Mouse (Mus musculus) lung, postnatal 0 days (tissue): Measurements from ENCODE around the gene Bbx. TPM values are rescaled to one million over a fixed set of nuclear protein-coding genes. Genes with fewer than 3 reads are reported as not detected.

Experiments
- ATAC-seq: fragments of 200-750 bp; cut with Nextera tagmentation; 2 replicates; pipeline ENCODE4 v1.8.0; 2017; ENCODE audit warnings: moderate library complexity
- DNase-seq: peaks from one replicate; pipeline ENCODE4 v3.0.0-alpha.2; 2016; ENCODE audit warnings: low spot score
- H3K27ac ChIP-seq: fragments of 300-500 bp; sonication (generic); 2 replicates; pipeline ENCODE4 v1.5.1; 2014; ENCODE audit warnings: antibody characterized with exemption, mild to moderate bottlenecking, low read length, mixed read lengths
- H3K27me3 ChIP-seq: fragments of 300-500 bp; sonication (generic); replicated peaks from 2 replicates; pipeline ENCODE4 v1.6.1; 2014; ENCODE audit warnings: low read length, mixed read lengths; ENCODE audit not compliant: insufficient read depth
- H3K36me3 ChIP-seq: fragments of 300-500 bp; sonication (generic); 2 replicates; pipeline ENCODE4 v1.6.1; 2014; ENCODE audit warnings: low read length, mixed read lengths; ENCODE audit not compliant: insufficient read depth
- H3K4me1 ChIP-seq: fragments of 300-500 bp; sonication (generic); 2 replicates; pipeline ENCODE4 v1.6.1; 2014; ENCODE audit warnings: antibody characterized with exemption, low read depth, low read length, mixed read lengths; ENCODE audit not compliant: insufficient read depth
- H3K4me2 ChIP-seq: fragments of 300-500 bp; sonication (generic); replicated peaks from 2 replicates; pipeline ENCODE4 v1.6.1; 2014; ENCODE audit warnings: low read depth, mild to moderate bottlenecking, low read length, moderate library complexity, mixed read lengths
- H3K4me3 ChIP-seq: fragments of 300-500 bp; sonication (generic); 2 replicates; pipeline ENCODE4 v1.5.1; 2014; ENCODE audit warnings: low read depth, low read length
- H3K9ac ChIP-seq: fragments of 300-500 bp; sonication (generic); replicated peaks from 2 replicates; pipeline ENCODE4 v1.6.1; 2014; ENCODE audit warnings: low read depth, mild to moderate bottlenecking
- H3K9me3 ChIP-seq: fragments of 300-500 bp; sonication (generic); 2 replicates; pipeline ENCODE4 v1.6.1; 2016; ENCODE audit warnings: low read length, mixed read lengths
- CTCF ChIP-seq: IDR thresholded peaks from 2 replicates; pipeline ENCODE4 v1.5.1; 2016; ENCODE audit warnings: antibody characterized with exemption, mild to moderate bottlenecking
- EP300 ChIP-seq: IDR thresholded peaks from 2 replicates; pipeline ENCODE4 v1.6.1; 2016; ENCODE audit warnings: antibody characterized with exemption, mild to moderate bottlenecking, control low read depth
- WGBS: fragments of 180-500 bp; shearing (Covaris S2); extraction: QIAGEN DNeasy Blood & Tissue Kit; methylation state at CpG from one replicate; pipeline ENCODE4 v1.1.7; 2014; 5-methylcytosine and 5-hydroxymethylcytosine counted together
- polyA plus RNA-seq: library from polyadenylated mRNA; unstranded; fragments of >200 nt; fragmentation: Nextera tagmentation; extraction: Ambion mirVana; gene quantifications from 2 replicates; pipeline ENCODE4 v1.2.1, GENCODE M21; 2015

Bbx gene
- polyA plus RNA-seq, 1 experiment from 2014 or later: 25.2 TPM

GRCm38 (mm10) chr16:50302566-50302965, 129.6 kb downstream of the Bbx start:
- TF ChIP-seq CTCF: no peak
- no peak for TF ChIP-seq EP300
- DNase-seq: no peak
- no peaks in the 10 kb centered on the region for H3K36me3 ChIP-seq

GRCm38 (mm10) chr16:50298743-50299443, 133.3 kb downstream of the Bbx start:
- Histone ChIP-seq H3K9ac (no peak overlapping the region), H3K9me3 (no peaks in the 10 kb centered on the region), H3K27me3 (no peaks in the 10 kb centered on the region), H3K4me2 (no peak overlapping the region), H3K36me3 (no peaks in the 10 kb centered on the region), H3K27ac (no peak overlapping the region), H3K4me3 (no peak overlapping the region), H3K4me1 (no peaks in the 10 kb centered on the region)
- no peak for ATAC-seq
- no peak for TF ChIP-seq EP300
- TF ChIP-seq CTCF: no peak
- 50% methylated on average over 8 of the region's 8 CpGs for WGBS
- no peak for DNase-seq

More at GRCm38 (mm10) chr16:50302566-50302965, 129.6 kb downstream of the Bbx start:
- no peaks in the 10 kb centered on the region for H3K27me3 ChIP-seq
- no peak for ATAC-seq
- WGBS: 93% methylated on average over 1 of the region's 1 CpGs
- H3K27ac ChIP-seq: no peak overlapping the region
- H3K4me1 ChIP-seq: no peaks in the 10 kb centered on the region
- no peak overlapping the region for H3K4me2 ChIP-seq
- H3K9me3 ChIP-seq: no peaks in the 10 kb centered on the region
- no peak overlapping the region for H3K9ac ChIP-seq
- no peak overlapping the region for H3K4me3 ChIP-seq

GRCm38 (mm10) chr16:50293502-50294228, 138.5 kb downstream of the Bbx start:
- no peaks in the 10 kb centered on the region for H3K27me3 ChIP-seq

GRCm38 (mm10) chr16:50292834-50293233, 139.4 kb downstream of the Bbx start:
- WGBS: 85% methylated on average over 5 of the region's 5 CpGs
- H3K9ac ChIP-seq: no peak overlapping the region
- no peak overlapping the region for H3K4me2 ChIP-seq
- no peaks in the 10 kb centered on the region for H3K9me3 ChIP-seq
- H3K4me3 ChIP-seq: no peak overlapping the region
- ATAC-seq (no peak), DNase-seq (no peak)
- no peaks in the 10 kb centered on the region for H3K36me3 ChIP-seq
- no peaks in the 10 kb centered on the region for H3K27me3 ChIP-seq
- TF ChIP-seq EP300 (no peak), CTCF (no peak)
- H3K4me1 ChIP-seq: no peaks in the 10 kb centered on the region
- no peak overlapping the region for H3K27ac ChIP-seq

More at GRCm38 (mm10) chr16:50293502-50294228, 138.5 kb downstream of the Bbx start:
- H3K4me3 ChIP-seq: no peak overlapping the region
- WGBS: 70% methylated on average over 4 of the region's 4 CpGs
- no peak overlapping the region for H3K27ac ChIP-seq
- H3K36me3 ChIP-seq: no peaks in the 10 kb centered on the region
- no peak overlapping the region for H3K4me2 ChIP-seq
- no peak overlapping the region for H3K9ac ChIP-seq
- H3K4me1 ChIP-seq: no peaks in the 10 kb centered on the region
- no peak for ATAC-seq
- H3K9me3 ChIP-seq: no peaks in the 10 kb centered on the region
- TF ChIP-seq EP300: no peak
- TF ChIP-seq CTCF: peak; percentile 61
- DNase-seq: peak; percentile 47

GRCm38 (mm10) chr16:50289764-50290163, 142.4 kb downstream of the Bbx start:
- Histone ChIP-seq H3K4me2 (no peak overlapping the region), H3K4me3 (no peak overlapping the region), H3K27me3 (no peaks in the 10 kb centered on the region), H3K36me3 (no peaks in the 10 kb centered on the region), H3K9me3 (no peaks in the 10 kb centered on the region), H3K27ac (no peak overlapping the region), H3K9ac (no peak overlapping the region), H3K4me1 (no peaks in the 10 kb centered on the region)
- WGBS: 43% methylated on average over 5 of the region's 5 CpGs
- ATAC-seq (no peak), DNase-seq (no peak)
- TF ChIP-seq EP300: no peak
- TF ChIP-seq CTCF: no peak

- Histone ChIP-seq H3K4me2 (no peak overlapping the region), H3K4me3 (no peak overlapping the region), H3K27ac (no peak overlapping the region), H3K36me3 (peaks cover 3% of the 10 kb centered on the region; the same call in 1 of the 2 replicates), H3K9ac (no peak overlapping the region), H3K4me1 (no peaks in the 10 kb centered on the region), H3K27me3 (no peaks in the 10 kb centered on the region), H3K9me3 (no peaks in the 10 kb centered on the region)
- TF ChIP-seq CTCF (no peak), EP300 (no peak)
- DNase-seq (no peak), ATAC-seq (no peak)
- WGBS: 72% methylated on average over 4 of the region's 4 CpGs
Observed at GRCm38 (mm10) chr16:50272813-50273212, 159.4 kb downstream of the Bbx start.
